Mouse (Mus musculus): ENCODE results near the gene Mrvi1. TPM values are rescaled to one million over a fixed set of nuclear protein-coding genes. Genes with fewer than 3 reads are reported as not detected.

Gene Mrvi1
- under 1 TPM in 2 of 3 experiments, not detected in 1; 0.46 to 0.87 TPM for polyA plus RNA-seq (2017; shearing (Covaris generic))

- no peak for ATAC-seq
Observed at GRCm38 (mm10) chr7:110982053-110982705, at the start of gene Mrvi1. Gene Mrvi1 (minus strand): TSS chr7:110982461.

GRCm38 (mm10) chr7:111029046-111029553, 46.8 kb upstream of the Mrvi1 start:
- ATAC-seq, result peak; percentile 64

GRCm38 (mm10) chr7:111028281-111029045, 46.2 kb upstream of the Mrvi1 start, which contains the start of gene Ctr9:
Gene Ctr9 (plus strand): TSS chr7:111028951.
- peak; percentile 93 for ATAC-seq

- no peak for ATAC-seq
Observed at GRCm38 (mm10) chr7:111024912-111025311, 42.7 kb upstream of the Mrvi1 start.

GRCm38 (mm10) chr7:111024068-111024594, 41.9 kb upstream of the Mrvi1 start:
- ATAC-seq, result no peak

- ATAC-seq, result no peak
Observed at GRCm38 (mm10) chr7:111020814-111021213, 38.6 kb upstream of the Mrvi1 start.

GRCm38 (mm10) chr7:111016921-111017320, 34.7 kb upstream of the Mrvi1 start:
- ATAC-seq, result no peak

GRCm38 (mm10) chr7:111015731-111016130, 33.5 kb upstream of the Mrvi1 start:
- no peak for ATAC-seq

GRCm38 (mm10) chr7:111014893-111015292, 32.6 kb upstream of the Mrvi1 start:
- ATAC-seq, result peak; percentile 90

- ATAC-seq, result no peak
Observed at GRCm38 (mm10) chr7:111014039-111014605, 31.9 kb upstream of the Mrvi1 start.

- no peak for ATAC-seq
Observed at GRCm38 (mm10) chr7:111004136-111004840, 22.0 kb upstream of the Mrvi1 start.

GRCm38 (mm10) chr7:110998887-110999827, 16.9 kb upstream of the Mrvi1 start:
- ATAC-seq, result no peak

GRCm38 (mm10) chr7:110991221-110991494, 8.9 kb upstream of the Mrvi1 start:
- no peak for ATAC-seq

GRCm38 (mm10) chr7:110990356-110991220, 8.3 kb upstream of the Mrvi1 start:
- ATAC-seq, result no peak

- no peak for ATAC-seq
Observed at GRCm38 (mm10) chr7:110989286-110989879, 7.1 kb upstream of the Mrvi1 start.

GRCm38 (mm10) chr7:110988081-110988480, 5.8 kb upstream of the Mrvi1 start:
- ATAC-seq, result no peak

GRCm38 (mm10) chr7:110985581-110986265, 3.5 kb upstream of the Mrvi1 start:
- no peak for ATAC-seq

GRCm38 (mm10) chr7:110983621-110984020, 1.4 kb upstream of the Mrvi1 start:
- no peak for ATAC-seq

- no peak for ATAC-seq
Observed at GRCm38 (mm10) chr7:110982764-110983163, 503 bp upstream of the Mrvi1 start.

All from inflammation-experienced regulatory T-cells, adult 6 months (primary cell).